Mouse (Mus musculus): Measurements from ENCODE around the gene Coq9.

Gene Coq9

GRCm38 (mm10) chr8:94870003-94870402 lies 31.9 kb downstream of the Coq9 start:
- in situ Hi-C loops (cut with MboI, MseI) = no loop called here

- in situ Hi-C loops (cut with MboI, MseI) = no loop called here
Measured at GRCm38 (mm10) chr8:94870474-94871107, 32.5 kb downstream of the Coq9 start.

DNA sequence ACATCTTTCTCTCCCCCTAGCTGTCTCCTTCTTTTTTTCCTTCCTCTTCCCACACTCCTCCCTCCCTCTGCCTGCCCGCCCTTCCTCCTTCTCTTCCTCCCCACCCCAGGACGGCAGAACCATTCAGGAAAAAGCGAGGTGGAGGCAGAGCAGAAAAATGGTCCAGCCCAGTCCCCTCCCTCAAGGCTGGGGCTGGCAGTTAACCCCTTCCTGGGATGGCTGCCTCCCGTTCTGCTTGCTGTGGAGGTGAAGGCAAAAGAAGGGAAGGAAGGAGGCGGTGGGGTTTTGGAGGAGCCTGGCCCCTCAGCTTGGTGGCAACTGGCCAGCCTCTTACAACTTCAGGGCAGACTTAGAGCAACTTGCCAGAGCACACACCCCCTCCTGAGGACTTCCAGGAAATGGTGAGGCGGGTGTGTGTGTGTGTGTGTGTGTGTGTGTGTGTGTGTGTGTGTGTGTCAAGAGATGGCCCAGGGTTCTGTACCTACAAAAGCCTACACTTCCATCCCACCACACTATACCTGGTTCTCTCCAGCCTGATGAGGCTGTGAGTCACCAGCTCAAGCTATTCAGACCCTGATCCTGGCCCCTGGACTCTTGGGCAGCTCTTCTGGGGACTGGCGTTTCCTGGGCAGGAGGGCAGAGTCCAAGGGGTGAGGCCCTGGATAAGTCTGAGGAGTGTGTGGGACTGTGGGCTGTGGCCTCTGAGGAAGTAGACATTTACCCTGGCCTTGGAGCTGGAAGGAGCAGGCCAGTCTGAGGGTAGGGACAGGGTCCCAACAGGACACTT lies 33.2 kb downstream of the Coq9 start:
- in situ Hi-C loops (cut with MboI, MseI) = no loop called here

- in situ Hi-C loops (cut with MboI, MseI) = no loop called here
Measured at GRCm38 (mm10) chr8:94872156-94872555, 34.0 kb downstream of the Coq9 start.

GRCm38 (mm10) chr8:94872576-94872975 lies 34.5 kb downstream of the Coq9 start:
- in situ Hi-C loops (cut with MboI, MseI) = no loop called here

GRCm38 (mm10) chr8:94874358-94874757 lies 36.2 kb downstream of the Coq9 start:
- in situ Hi-C loops (cut with MboI, MseI) = no loop called here

- in situ Hi-C loops (cut with MboI, MseI) = no loop called here
Measured at GRCm38 (mm10) chr8:94875096-94875870, 37.2 kb downstream of the Coq9 start.

GRCm38 (mm10) chr8:94875871-94876150 lies 37.7 kb downstream of the Coq9 start:
- in situ Hi-C loops (cut with MboI, MseI) = no loop called here

DNA sequence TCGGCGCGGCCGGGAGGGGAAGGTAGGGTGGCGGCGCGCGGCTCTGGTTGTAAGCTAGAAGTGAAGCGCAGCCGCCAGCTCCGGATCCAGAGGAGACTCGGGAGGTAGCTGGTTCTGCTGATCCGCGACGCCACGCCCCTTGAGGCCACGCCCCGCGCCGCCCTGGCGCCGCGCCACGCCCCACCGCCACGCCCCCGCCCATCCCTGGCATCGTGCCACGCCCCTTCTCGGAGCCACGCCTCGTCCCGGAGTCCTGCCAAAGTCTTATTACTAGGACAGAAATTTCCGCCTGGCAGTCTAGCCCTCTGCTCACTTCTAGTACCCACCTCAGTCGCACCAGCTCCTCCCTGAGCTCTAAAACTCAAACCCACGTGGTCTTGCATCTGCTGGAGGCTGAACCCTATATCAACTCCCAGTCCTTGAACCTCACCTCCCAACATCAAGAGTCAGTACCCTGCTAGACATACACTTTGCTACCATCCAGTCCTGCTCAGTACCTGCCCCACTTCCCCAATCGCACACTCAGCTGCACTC lies 38.1 kb downstream of the Coq9 start, which contains the start of gene Dok4:
Gene Dok4 (minus strand): TSS at position 134 of the 534 bp plus-strand sequence.
- in situ Hi-C loops (cut with MboI, MseI) = no loop called here

DNA sequence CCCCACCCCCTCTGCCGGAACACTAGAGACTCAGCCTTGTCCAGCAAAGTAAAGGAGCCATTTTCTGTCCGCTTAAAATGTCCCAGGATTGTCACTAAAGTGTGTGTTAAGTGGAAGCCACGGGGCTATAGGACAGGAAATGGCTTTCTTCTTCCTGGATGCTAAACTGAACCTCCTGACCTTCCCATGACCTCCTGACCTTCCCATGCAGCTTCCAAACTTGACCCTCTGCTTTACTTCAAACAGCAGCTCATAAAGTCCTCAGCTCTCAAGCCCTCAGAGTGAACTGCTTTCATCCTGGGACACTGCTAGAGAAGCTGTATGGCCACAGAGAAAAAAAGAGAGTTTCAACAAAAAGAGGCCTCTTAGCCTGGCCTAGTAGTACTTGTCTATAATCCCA lies 38.7 kb downstream of the Coq9 start:
- in situ Hi-C loops (cut with MboI, MseI) = no loop called here

- in situ Hi-C loops (cut with MboI, MseI) = no loop called here
Measured at GRCm38 (mm10) chr8:94880742-94881141, 42.6 kb downstream of the Coq9 start.

DNA sequence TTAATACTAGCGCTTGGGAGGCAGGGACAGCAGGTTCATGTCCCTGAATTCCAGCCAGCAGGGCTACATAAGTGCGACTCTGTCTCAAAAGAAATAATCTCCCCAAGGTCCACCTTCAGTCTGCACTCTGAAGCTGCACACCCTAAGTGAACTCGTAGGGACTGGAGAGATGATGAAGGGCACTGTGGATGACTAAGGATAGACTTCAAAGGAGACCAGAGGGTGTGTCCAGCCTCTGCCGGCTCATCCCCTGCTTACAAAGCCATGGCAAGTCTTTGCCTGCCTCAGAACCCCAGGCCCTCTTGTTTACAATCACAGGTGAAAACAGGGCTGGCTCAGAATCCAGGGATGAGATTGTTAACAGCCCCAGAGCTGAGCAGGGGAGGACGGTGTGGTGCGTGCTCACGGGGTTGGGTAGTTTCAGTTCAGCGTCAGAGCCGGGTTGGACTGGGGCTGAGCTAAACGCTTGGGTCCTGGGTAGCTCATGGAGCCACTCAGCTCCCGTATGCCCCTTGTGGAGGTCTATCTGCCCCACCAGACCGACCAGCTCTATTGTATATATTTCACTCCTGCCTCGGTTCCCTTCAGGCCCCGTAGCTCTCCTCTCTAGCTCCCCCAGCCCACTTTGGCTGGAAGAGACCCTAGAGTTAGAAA lies 50.4 kb downstream of the Coq9 start:
- in situ Hi-C loops (cut with MboI, MseI) = no loop called here

DNA sequence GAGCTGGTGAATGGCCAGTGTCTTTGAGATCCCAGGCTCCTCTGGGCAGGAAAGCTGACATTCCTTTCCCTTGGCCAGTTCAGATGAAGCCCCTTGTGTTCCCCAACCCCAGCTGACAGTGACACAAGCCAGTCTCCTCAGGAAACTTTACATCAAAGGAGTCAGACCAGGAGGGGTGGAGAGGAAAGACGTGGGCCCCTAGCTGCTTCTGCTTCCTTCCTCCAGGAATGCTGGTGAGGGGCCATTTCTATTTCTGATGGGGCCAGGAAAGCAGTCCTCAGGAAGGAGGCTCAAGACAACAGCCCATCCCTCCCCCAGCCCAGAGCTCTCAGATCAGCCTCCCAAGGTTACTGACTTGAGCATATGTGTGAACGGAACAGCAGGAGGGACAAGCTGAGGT lies 54.8 kb downstream of the Coq9 start:
- in situ Hi-C loops (cut with MboI, MseI) = no loop called here

- in situ Hi-C loops (cut with MboI, MseI) = no loop called here
Measured at GRCm38 (mm10) chr8:94899262-94899661, 61.1 kb downstream of the Coq9 start.

GRCm38 (mm10) chr8:94900617-94901016 lies 62.5 kb downstream of the Coq9 start:
- in situ Hi-C loops (cut with MboI, MseI) = no loop called here

- in situ Hi-C loops (cut with MboI, MseI) = no loop called here
Measured at GRCm38 (mm10) chr8:94901031-94901430, 62.9 kb downstream of the Coq9 start.

DNA sequence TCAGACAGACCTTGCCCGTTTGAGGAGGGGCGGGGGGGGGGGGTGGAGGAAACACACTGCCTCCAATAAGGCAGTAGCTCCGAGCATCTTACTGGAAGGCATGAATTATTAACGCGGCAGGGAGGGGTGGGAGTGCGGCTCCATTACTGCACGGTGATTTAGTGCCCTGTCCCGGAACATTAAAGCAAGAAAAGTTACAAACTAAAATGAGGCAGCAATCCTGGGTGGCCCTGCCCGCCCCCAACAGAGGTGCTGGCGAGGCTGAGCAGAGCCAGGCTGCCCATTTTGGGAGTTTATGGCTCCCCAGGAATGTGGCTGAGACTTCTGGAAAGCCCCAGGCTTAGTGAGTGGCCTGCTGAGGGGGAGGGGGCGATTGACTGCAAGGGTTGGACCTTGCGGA lies 65.6 kb downstream of the Coq9 start:
- in situ Hi-C loops (cut with MboI, MseI) = no loop called here

All from regulatory T cell (primary cell).